Mouse (Mus musculus): ENCODE results near the gene St5. TPM values are rescaled to one million over a fixed set of nuclear protein-coding genes. Genes with fewer than 3 reads are reported as not detected.

Gene St5
- polyA plus RNA-seq, 1 experiment from 2014 or later: 35.8 TPM

DNA sequence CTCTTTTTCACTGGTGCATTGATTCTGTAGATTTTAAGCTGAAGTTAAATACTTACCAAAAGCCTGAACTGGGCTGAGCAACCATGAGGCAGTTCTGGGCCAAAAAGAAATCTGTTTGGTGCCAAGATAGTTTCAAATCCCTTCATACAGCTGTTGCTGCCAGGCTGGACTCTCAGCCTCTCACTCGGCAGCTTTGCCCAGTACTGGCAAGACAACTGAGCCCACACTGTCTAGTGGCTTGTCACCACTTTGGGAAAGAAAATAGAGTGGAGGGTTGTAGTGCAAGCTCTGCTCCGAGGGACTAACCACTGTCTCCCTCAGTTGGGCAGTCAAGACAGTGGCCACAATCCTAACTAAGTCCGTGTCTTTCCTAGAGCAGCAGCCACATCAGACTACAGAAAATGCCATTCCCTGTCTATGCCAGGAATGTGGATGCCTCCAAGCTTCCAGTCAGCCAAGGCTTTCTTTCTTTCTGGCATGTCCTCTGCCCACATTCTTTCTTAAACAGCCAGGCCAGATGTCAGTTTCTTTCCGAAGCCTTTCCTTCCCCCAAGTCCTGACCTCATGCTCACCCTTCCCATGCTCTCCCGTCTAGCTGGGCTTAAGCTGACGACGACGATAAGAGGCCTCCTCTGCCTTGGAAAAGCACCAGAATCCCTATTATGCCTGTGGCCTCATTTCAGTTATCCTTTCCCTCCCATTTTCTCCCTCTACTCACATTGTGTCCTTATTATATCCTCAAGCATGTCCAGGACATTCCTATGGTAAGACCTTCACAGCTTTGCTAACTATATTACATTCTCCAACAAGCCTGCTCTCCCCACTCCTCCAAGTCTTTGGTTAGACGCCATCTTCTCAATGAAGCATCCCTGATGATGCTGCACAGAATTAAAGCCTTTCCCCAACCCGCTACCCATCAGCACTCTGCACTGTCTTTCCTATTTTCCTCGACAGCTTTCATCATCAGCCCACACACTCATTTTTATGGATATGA lies 126.8 kb downstream of the St5 start:
- Histone ChIP-seq H3K4me3 (ENCODE audit: low read length) (no peak overlapping the region), H3K4me1 (ENCODE audit: control insufficient read depth, insufficient read depth, low read length) (peaks cover 3% of the 10 kb centered on the region; the same call in 1 of the 2 replicates), H3K9me3 (ENCODE audit: control insufficient read depth, low read length) (no peaks in the 10 kb centered on the region), H3K27me3 (ENCODE audit: control insufficient read depth, insufficient read depth, low read length) (no peaks in the 10 kb centered on the region), H3K36me3 (ENCODE audit: control insufficient read depth, insufficient read depth, low read length) (no peaks in the 10 kb centered on the region), H3K9ac (ENCODE audit: low read depth, low read length) (no peak overlapping the region), H3K4me2 (replicated peaks; ENCODE audit: low read depth, low read length) (no peak overlapping the region), H3K27ac (ENCODE audit: low read depth, low read length) (no peak overlapping the region)
- WGBS: 63% methylated on average over 11 of the region's 11 CpGs
- ATAC-seq (ENCODE audit: low FRiP score, low TSS enrichment): no peak

DNA sequence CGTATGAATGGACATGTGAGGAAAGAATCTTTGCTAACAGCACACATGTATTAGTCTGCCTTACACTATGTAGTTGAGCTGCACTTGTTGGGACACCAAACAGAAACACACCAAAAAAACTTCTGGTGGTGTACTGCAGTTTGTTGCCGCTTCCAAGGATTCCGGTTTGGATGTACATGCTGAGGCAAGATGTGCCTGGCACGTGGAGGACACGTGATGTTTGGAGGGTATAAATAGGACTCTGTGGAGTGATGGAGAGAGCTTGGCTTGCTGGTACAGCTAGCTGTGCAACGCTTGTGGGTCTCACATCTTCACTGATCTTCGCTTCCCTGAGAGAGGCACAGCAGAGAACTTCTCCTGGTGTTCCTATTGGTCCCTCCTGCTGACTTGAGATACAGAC lies 129.2 kb downstream of the St5 start:
- H3K9ac ChIP-seq (ENCODE audit: low read depth, low read length): no peak overlapping the region
- H3K9me3 ChIP-seq (ENCODE audit: control insufficient read depth, low read length): no peaks in the 10 kb centered on the region
- no peak for ATAC-seq (ENCODE audit: low FRiP score, low TSS enrichment)
- no peak overlapping the region for H3K4me3 ChIP-seq (ENCODE audit: low read length)
- WGBS: 96% methylated on average over 7 of the region's 7 CpGs
- H3K4me1 ChIP-seq (ENCODE audit: control insufficient read depth, insufficient read depth, low read length): peaks cover 3% of the 10 kb centered on the region; the same call in 1 of the 2 replicates
- H3K4me2 ChIP-seq (replicated peaks; ENCODE audit: low read depth, low read length): no peak overlapping the region
- no peaks in the 10 kb centered on the region for H3K27me3 ChIP-seq (ENCODE audit: control insufficient read depth, insufficient read depth, low read length)
- H3K27ac ChIP-seq (ENCODE audit: low read depth, low read length): no peak overlapping the region
- H3K36me3 ChIP-seq (ENCODE audit: control insufficient read depth, insufficient read depth, low read length): no peaks in the 10 kb centered on the region

DNA sequence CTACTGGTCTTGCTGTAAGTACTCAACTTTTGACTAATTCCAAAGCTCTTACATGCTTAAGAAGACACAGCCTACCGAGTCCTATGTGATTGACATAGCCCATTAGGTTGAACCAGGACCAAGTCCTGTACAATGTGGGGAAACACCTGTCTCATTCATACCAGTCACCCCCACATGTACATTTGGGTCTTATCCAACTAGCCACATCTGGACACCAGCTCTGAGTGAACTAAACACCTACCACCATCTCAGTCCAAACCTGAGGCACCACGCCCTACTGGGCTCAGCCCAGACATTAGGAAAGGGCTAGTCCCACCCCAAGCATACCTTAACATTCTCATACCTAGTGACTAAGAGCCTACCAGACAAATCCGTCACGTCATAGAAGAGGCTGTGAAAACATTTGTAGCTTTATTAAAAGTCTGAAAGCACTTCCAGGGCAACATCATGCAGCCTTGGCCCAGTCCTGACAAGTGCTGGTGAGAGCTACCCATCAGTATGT lies 135.0 kb downstream of the St5 start:
- Histone ChIP-seq H3K4me3 (ENCODE audit: low read length) (no peak overlapping the region), H3K27me3 (ENCODE audit: control insufficient read depth, insufficient read depth, low read length) (no peaks in the 10 kb centered on the region), H3K4me1 (ENCODE audit: control insufficient read depth, insufficient read depth, low read length) (peaks cover 7% of the 10 kb centered on the region), H3K9ac (ENCODE audit: low read depth, low read length) (no peak overlapping the region), H3K9me3 (ENCODE audit: control insufficient read depth, low read length) (no peaks in the 10 kb centered on the region), H3K27ac (ENCODE audit: low read depth, low read length) (no peak overlapping the region), H3K4me2 (replicated peaks; ENCODE audit: low read depth, low read length) (no peak overlapping the region), H3K36me3 (ENCODE audit: control insufficient read depth, insufficient read depth, low read length) (no peaks in the 10 kb centered on the region; the same call in 1 of the 2 replicates)
- ATAC-seq (ENCODE audit: low FRiP score, low TSS enrichment): no peak
- 91% methylated on average over 4 of the region's 4 CpGs for WGBS

DNA sequence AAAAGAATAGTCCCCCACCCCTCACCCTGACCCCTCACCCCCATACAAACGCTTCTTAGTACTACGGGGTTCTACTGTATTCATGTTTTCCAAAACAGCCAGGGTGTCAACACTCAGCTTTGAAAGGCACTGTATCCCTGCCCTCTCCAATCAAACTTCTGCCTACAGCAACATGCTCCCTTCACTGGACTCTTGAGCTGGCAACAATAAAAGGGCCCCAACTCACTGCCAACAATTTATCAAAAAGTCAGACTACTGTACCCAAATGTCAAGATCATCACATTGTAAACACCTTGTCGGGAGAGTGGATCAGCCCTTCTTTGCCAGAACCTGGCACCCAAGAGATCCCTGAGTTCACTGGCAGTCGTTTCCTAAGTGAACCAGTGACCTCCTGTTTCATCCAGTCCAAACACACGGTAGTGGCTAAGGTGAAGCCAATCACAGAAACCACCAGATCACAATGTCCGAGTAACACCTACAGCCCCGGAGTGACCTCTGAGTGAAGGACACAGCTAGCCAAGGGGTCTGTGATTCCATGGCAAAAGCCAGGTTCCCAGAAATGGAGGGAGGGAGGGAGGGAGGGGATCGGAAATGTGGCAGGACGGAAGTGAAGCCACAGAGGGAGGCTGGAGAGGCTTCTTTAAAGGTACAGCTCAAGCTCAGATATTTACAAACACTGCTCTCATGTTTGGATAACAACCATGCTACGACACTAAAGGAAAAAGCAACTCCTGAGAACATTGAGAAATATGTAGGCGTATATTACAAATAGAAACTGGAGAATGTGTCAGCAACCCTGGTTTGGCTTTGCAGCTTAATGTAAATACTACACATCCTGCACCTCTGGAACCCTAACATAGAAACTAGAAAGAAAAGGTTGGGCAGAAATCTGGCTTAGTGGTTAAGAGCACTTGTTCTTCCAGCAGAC lies 136.3 kb downstream of the St5 start:
- no peak overlapping the region for H3K9ac ChIP-seq (ENCODE audit: low read depth, low read length)
- 74% methylated on average over 11 of the region's 11 CpGs for WGBS
- H3K27ac ChIP-seq (ENCODE audit: low read depth, low read length): no peak overlapping the region
- H3K4me1 ChIP-seq (ENCODE audit: control insufficient read depth, insufficient read depth, low read length): peaks cover 18% of the 10 kb centered on the region
- H3K36me3 ChIP-seq (ENCODE audit: control insufficient read depth, insufficient read depth, low read length): no peaks in the 10 kb centered on the region; the same call in 1 of the 2 replicates
- no peaks in the 10 kb centered on the region for H3K9me3 ChIP-seq (ENCODE audit: control insufficient read depth, low read length)
- H3K27me3 ChIP-seq (ENCODE audit: control insufficient read depth, insufficient read depth, low read length): no peaks in the 10 kb centered on the region
- no peak overlapping the region for H3K4me3 ChIP-seq (ENCODE audit: low read length)
- H3K4me2 ChIP-seq (replicated peaks; ENCODE audit: low read depth, low read length): no peak overlapping the region
- no peak for ATAC-seq (ENCODE audit: low FRiP score, low TSS enrichment)

DNA sequence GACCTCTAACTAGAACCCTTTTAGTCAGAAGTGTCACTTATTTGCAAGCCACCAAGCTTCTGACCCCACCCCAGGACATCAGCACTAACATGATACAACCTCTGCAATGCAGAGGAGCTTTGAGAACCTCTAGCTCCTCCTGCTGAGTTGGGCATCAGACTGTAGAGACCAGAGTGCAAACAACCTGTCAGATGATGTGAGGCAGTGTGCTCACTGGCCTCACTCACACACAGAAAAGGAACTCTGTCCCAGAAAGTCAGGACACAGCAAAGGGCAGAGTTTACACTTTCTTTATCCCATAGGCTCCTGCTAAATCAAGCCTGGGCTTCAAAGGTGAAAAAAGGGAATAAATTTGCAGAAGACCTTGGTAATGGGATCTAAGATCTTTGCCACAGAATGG lies 137.1 kb downstream of the St5 start:
- no peak for ATAC-seq (ENCODE audit: low FRiP score, low TSS enrichment)
- Histone ChIP-seq H3K9ac (ENCODE audit: low read depth, low read length) (no peak overlapping the region), H3K4me2 (replicated peaks; ENCODE audit: low read depth, low read length) (no peak overlapping the region), H3K4me1 (ENCODE audit: control insufficient read depth, insufficient read depth, low read length) (peaks cover 21% of the 10 kb centered on the region), H3K4me3 (ENCODE audit: low read length) (no peak overlapping the region), H3K36me3 (ENCODE audit: control insufficient read depth, insufficient read depth, low read length) (no peaks in the 10 kb centered on the region; the same call in 1 of the 2 replicates), H3K27ac (ENCODE audit: low read depth, low read length) (no peak overlapping the region), H3K27me3 (ENCODE audit: control insufficient read depth, insufficient read depth, low read length) (no peaks in the 10 kb centered on the region), H3K9me3 (ENCODE audit: control insufficient read depth, low read length) (no peaks in the 10 kb centered on the region)

DNA sequence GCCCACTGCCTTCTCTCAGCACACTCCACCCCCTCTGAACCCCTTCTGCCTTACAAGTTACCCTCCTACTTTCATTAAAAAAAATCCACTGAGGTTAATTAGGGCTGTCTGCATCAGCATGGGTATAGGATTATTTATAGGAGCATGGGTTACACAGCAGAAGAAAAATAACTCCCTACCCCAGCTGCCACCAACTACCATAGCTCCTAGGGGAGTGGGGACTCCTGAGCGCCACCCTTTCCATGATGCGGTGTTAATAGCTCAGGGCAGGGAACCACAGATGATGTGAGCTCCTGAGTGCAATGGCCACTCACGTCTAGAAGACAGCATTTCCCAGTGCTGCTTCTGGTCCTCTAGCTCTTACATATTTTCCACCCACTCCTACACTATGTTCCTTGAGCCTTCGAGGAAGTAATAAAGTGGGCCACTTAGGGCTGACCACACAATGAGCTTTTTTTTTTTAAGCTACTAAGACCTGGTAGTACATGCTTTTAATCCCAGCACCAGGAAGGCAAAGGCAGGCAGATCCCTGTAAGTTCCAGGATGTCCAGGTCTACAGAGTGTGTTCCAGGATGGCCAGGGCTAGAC lies 139.5 kb downstream of the St5 start:
- ATAC-seq (ENCODE audit: low FRiP score, low TSS enrichment): peak; percentile 22; the same call in 1 of the 2 replicates
- Histone ChIP-seq H3K9me3 (ENCODE audit: control insufficient read depth, low read length) (no peaks in the 10 kb centered on the region), H3K27ac (ENCODE audit: low read depth, low read length) (no peak overlapping the region), H3K36me3 (ENCODE audit: control insufficient read depth, insufficient read depth, low read length) (no peaks in the 10 kb centered on the region; the same call in 1 of the 2 replicates), H3K9ac (ENCODE audit: low read depth, low read length) (no peak overlapping the region), H3K4me3 (ENCODE audit: low read length) (no peak overlapping the region), H3K4me1 (ENCODE audit: control insufficient read depth, insufficient read depth, low read length) (peaks cover 21% of the 10 kb centered on the region), H3K4me2 (replicated peaks; ENCODE audit: low read depth, low read length) (no peak overlapping the region), H3K27me3 (ENCODE audit: control insufficient read depth, insufficient read depth, low read length) (no peaks in the 10 kb centered on the region)
- WGBS: 45% methylated on average over 4 of the region's 4 CpGs

DNA sequence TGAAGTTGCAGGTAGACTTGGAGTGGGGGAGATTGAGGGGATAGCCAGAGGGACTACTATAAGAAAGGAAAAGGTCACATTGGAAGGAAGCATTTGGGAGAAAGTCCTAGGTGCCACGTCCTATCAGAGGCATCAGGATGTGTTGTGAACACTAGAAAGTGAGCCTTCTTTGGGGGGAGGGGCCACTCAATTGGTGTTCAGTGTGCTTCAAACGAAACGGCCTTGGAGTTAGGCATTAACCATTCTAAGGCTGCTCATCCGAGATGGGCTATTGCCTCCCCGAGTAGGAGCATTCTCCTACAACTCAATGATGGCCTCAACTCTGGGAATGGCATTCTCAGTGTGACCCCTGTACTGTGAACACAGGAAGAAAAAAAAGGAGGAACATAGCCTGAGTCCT lies 140.7 kb downstream of the St5 start:
- WGBS: 32% methylated on average over 5 of the region's 5 CpGs
- H3K36me3 ChIP-seq (ENCODE audit: control insufficient read depth, insufficient read depth, low read length): no peaks in the 10 kb centered on the region
- no peaks in the 10 kb centered on the region for H3K27me3 ChIP-seq (ENCODE audit: control insufficient read depth, insufficient read depth, low read length)
- H3K9me3 ChIP-seq (ENCODE audit: control insufficient read depth, low read length): no peaks in the 10 kb centered on the region
- no peak overlapping the region for H3K4me3 ChIP-seq (ENCODE audit: low read length)
- H3K9ac ChIP-seq (ENCODE audit: low read depth, low read length): no peak overlapping the region
- peaks cover 21% of the 10 kb centered on the region for H3K4me1 ChIP-seq (ENCODE audit: control insufficient read depth, insufficient read depth, low read length)
- H3K4me2 ChIP-seq (replicated peaks; ENCODE audit: low read depth, low read length): no peak overlapping the region
- peak; percentile 48; the same call in 1 of the 2 replicates for ATAC-seq (ENCODE audit: low FRiP score, low TSS enrichment)
- H3K27ac ChIP-seq (ENCODE audit: low read depth, low read length): peak overlapping the region; percentile 30; the same call in 1 of the 2 replicates

DNA sequence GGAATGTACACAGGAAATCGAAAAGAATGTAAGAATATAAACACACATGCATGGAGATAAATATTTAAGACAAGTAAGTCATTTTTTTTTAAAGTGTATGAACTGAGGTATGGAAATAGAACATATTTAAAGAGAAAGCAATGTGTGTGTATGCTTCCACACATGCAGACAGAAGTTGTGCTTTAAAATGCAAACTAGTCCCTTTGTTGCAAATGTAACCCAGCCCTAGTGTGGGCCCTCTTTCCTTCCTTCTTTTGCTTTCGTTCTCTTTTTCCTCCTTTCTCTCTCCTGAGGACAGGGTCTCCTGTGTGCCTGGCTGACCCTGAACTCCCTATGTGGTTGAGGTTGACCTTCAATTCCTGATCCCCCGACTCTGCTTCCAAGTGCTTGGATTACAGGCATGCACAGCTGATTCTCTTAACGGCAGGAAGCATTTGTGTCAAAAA lies 141.2 kb downstream of the St5 start:
- Histone ChIP-seq H3K27ac (ENCODE audit: low read depth, low read length) (peak overlapping the region; percentile 30; the same call in 1 of the 2 replicates), H3K9ac (ENCODE audit: low read depth, low read length) (no peak overlapping the region), H3K27me3 (ENCODE audit: control insufficient read depth, insufficient read depth, low read length) (no peaks in the 10 kb centered on the region), H3K4me1 (ENCODE audit: control insufficient read depth, insufficient read depth, low read length) (peaks cover 21% of the 10 kb centered on the region), H3K9me3 (ENCODE audit: control insufficient read depth, low read length) (no peaks in the 10 kb centered on the region), H3K4me3 (ENCODE audit: low read length) (no peak overlapping the region), H3K36me3 (ENCODE audit: control insufficient read depth, insufficient read depth, low read length) (no peaks in the 10 kb centered on the region), H3K4me2 (replicated peaks; ENCODE audit: low read depth, low read length) (no peak overlapping the region)
- no peak for ATAC-seq (ENCODE audit: low FRiP score, low TSS enrichment)
- WGBS: 30% methylated on average over 4 of the region's 4 CpGs

All from kidney, embryonic 14.5 days (tissue).